Mouse (Mus musculus): Measurements from ENCODE around the gene Cd93.

- TF ChIP-seq CTCF (IDR thresholded peaks at IDR 0.05; ENCODE audit: extremely low read depth, insufficient read depth, insufficient read length, insufficient replicate concordance) = no peak
- no peak for TF ChIP-seq POLR2A (IDR thresholded peaks at IDR 0.05; ENCODE audit: low read depth, low read length)
Measured at GRCm38 (mm10) chr2:148450616-148451015, 7.3 kb upstream of the Cd93 start.
